Mouse (Mus musculus) kidney, postnatal 4 days (tissue): ENCODE measurements at regions not wholly inside any gene's neighbourhood (a gene's known extent, or its start where the extent isn't known, plus 50 kb on each side); places are given as distances from the start of the nearest gene placed in this dataset.

Experiments
- DNase-seq, 2 experiments: peaks; one replicate each; pipeline ENCODE4 v3.0.0; 2021; ENCODE audit warnings: mixed read lengths in 2 of 2

GRCm38 (mm10) chr9:122064937-122065673, 52.0 kb upstream of the Snrk start:
- peak; percentile 24 to 54 for DNase-seq

- no peak for DNase-seq
Measured at GRCm38 (mm10) chr9:122055820-122056550, 59.1 kb upstream of the Pomgnt2 start.

DNA sequence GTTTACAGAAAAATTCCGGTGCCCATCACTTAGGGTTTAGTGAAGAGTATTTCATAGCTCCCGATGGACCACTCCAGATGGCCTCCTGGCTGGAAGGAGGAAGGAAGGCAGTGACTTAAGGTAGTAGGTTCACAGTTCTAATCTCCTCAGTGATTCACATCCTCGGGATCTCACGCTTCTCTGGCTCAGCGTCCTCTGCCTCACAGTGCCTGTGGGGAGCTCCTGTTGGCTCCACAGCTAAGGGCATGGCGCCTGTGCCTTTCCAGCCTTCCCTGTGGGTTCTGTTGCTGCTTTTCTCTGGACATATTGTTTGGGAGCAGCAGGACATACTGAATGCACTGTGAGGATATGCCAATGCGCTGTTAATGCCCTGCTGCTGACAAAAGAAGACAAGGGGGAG, 54.8 kb upstream of the Pomgnt2 start:
- no peak for DNase-seq

DNA sequence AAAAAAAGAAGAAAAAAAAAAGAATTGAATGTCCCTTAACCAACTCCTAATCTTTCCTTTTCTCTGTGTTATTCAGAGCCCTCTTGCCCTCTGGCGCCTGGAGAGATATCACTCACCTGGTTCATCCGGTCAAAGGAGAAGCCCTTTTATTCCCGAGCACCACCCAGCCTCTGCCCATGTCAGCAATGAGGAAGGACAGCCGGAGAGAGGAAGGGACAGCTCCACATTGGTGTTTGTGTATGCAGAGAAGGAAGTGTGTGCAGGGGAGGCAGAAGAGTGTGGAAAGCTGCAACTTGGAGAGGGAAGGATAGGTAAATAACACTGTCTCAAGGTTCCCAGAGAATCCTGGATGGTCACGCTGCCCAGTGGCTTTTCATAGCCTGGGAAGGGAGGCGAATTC, 54.2 kb upstream of the Pomgnt2 start:
- no peak for DNase-seq

DNA sequence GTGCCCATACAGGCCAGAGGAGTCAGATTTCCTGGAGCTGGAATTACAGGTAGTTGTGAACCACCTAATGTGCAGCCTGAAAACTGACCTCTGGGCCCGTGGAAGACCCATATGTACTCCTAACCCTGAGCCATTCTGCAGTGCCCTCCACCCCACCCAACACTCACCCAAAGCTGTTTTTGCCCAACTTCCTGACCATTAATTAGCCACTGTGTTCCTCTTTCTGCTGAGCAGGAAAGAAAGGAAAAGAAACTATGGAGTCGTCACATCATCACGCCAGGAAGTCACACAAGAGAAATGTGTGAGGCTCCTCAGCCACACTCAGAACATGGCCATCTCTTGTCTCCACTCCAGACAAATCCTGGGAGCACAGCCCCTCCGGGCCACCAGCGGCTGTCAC, 52.1 kb upstream of the Pomgnt2 start:
- DNase-seq = no peak

DNA sequence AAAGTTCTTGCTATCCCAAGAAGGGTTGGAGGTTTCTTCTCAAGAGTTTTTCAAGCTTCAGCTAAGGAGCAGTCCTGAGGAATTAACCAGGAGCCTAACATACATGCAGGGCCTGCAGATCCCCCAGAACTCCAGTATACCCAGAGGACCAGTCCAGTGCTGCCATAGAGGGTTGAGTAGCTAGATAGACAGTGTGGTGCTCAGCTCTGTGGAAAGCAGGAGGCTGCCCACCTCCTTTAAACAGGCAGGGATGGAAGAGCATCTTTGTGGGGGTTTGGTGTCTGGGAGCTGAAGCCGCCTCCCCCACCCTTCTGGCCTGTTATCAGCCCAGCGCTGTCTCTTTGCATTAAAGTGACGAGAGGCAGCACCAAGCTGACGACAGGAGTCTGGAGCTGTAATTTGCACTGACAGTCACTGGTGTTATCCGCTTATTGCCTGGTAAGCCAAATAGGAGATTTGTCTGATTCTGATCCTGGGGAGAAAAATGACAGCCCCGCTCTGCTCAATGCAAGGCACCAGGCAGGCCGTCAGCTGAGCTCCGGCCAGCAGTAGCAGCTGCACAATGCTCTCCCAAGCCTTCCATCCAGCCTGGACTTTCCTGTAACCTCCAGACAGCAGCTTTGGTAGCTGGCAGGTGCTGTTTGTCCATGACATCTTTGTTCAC, 51.2 kb upstream of the Pomgnt2 start:
- DNase-seq = no peak
